Mouse (Mus musculus) mature B cell (primary cell): ENCODE data around the gene Ube2j2.

Experiments
- in situ Hi-C: fragments of 300-500 bp; cut with MboI; formaldehyde crosslinking; loops from 2 replicates; pipeline ENCODE4 v1.14.3; 2019

Gene Ube2j2

DNA sequence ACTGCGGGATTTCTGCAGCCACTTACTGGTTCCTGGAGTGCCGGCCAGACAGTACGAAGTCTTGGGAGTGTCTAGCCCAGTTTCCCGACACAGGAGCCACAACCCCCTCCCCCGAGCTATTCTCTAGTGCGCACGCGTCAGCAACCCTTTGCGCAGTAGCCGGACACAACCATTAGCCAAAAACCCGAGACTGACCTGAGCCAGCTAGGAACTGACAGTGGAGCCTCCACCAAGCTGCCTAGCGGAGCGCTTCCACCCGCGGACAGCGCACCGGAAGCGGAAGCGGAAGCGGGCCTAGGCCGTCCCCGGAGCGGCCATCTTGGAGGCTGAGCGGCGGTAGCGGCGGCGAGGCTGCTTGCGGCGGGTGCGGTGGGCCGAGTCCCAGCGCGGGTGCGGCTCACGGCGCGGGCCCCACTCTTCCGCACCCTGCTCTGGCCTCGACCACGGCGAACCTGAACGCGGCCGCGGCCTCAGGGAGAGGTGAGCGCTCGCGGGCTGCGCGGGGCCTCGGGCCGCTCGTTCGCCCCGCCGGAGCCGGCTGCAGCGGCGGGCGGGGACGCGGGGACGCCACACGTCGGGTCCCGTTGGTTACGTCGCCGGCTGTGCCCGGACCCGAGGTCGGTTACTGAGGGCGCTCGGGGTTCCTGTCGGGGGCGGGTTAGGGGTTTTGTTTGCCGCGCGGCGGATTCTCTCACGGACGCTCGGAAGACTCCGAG, at the start of gene Ube2j2:
Ube2j2 (plus strand) TSS at position 298 of the 716 bp plus-strand sequence.
- in situ Hi-C loops, result no loop called here

DNA sequence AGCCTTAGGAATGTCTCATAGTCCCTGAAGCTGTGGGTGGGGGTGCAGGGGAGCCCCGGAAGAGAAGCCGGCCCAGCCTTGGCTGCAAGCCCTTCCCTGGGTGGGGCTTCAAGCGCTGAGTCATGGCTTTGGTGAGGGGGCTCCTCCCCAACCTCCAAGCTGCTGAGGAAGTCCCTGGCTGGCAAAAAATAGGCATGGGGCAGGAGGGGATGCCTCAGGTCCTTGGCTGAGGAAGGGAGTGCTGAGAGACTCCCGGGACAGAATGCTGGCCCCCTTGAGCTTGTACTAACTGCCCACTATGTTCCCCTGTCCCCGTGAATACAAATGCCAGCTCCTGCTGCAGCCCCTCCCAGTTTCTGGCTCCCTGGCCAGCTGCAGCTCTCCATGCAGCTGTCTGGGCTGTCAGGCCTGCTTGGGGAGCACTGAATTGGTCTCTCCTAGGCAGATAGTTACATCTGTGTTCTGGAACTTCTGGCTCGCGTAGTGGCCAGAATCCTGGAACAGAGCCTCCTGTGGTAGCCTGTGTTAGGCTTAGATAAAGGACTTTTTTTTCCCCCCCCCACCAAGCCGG, 49.2 kb upstream of the Ube2j2 start:
- in situ Hi-C loops, result no loop called here

DNA sequence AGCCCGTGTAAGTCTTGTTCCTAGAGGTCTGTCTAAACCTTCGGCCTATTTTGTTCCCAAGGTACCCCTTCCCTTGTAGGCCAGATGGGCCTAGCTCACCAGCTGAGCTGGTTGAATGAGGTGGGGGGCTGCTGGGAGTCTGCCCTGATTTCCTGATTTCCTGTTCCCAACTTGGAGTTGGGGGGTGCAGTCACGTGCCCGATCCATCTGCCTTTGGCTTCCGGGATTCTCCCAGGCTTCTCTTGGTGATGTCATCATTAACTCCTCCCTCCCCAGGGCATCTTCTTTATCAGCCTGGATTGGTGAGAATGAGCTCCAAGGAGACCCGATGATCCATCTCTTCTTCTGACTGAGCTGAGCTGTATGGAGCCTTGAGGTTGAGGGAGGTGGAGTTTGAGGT, 48.4 kb upstream of the Ube2j2 start:
- in situ Hi-C loops, result no loop called here

DNA sequence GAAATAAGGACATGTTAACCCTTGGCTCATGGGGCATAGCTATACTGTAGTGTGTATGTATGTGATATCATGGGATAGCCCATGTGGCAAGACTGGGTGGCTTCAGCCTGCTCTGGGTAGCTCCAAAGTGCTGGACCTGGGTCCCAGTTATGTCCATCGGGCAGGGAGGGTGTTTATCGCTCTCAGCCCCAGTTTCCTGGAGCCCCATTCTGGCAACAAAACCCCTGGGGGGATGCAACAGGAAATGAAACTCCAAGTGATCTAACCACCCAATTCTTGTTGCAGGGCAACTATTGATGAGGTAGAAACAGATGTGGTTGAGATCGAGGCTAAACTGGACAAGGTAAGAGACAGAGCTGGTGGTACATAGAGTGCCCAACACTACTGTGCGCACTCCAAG, 47.8 kb upstream of the Ube2j2 start:
- in situ Hi-C loops, result no loop called here

GRCm38 (mm10) chr4:155896461-155896860, 47.2 kb upstream of the Ube2j2 start:
- in situ Hi-C loops, result no loop called here

GRCm38 (mm10) chr4:155898318-155898717, 45.3 kb upstream of the Ube2j2 start:
- in situ Hi-C loops, result no loop called here

GRCm38 (mm10) chr4:155899355-155899754, 44.3 kb upstream of the Ube2j2 start:
- in situ Hi-C loops, result no loop called here

GRCm38 (mm10) chr4:155901205-155901604, 42.4 kb upstream of the Ube2j2 start:
- in situ Hi-C loops, result no loop called here

DNA sequence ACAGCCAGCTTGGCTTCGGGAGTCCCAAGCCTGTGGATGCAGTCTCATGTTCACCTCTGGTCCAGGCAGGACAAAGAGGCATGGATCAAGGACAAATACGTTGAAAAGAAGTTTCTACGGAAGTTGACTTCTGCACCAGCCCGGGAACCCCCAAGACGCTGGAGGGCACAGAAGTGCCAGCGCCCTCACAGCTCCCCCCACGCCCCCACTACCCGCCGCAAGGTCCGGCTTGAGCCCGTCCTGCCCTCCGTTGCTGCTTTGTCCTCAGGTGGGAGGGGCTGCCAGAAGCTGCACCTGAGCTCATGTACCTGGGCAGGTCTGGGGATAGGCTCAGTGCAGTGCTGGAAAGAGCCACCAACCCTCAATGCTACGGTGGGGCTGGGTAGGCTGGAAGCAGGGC, 40.4 kb upstream of the Ube2j2 start:
- in situ Hi-C loops, result no loop called here

- in situ Hi-C loops, result no loop called here
Observed at GRCm38 (mm10) chr4:155904318-155905102, 39.1 kb upstream of the Ube2j2 start.

DNA sequence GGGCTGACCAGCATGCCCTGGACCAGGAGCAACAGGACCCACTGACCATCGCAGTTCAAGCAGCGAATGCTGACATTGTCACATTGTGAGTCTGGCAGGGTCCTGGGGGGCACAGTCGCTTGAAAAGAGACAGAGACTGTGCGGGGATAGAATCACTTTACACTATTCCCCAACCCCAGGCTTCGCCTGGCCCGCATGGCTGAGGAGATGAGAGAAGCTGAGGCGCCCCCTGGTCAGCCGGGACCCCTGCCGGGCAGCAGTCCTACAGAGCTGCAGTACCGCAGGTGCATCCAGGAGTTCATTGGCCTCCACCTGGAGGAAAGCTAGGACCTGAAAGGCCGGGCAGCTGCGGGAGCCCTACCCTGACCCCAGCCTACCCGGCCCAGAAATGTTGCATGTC, 38.0 kb upstream of the Ube2j2 start:
- in situ Hi-C loops, result no loop called here

GRCm38 (mm10) chr4:155906125-155906524, 37.5 kb upstream of the Ube2j2 start:
- in situ Hi-C loops, result no loop called here

DNA sequence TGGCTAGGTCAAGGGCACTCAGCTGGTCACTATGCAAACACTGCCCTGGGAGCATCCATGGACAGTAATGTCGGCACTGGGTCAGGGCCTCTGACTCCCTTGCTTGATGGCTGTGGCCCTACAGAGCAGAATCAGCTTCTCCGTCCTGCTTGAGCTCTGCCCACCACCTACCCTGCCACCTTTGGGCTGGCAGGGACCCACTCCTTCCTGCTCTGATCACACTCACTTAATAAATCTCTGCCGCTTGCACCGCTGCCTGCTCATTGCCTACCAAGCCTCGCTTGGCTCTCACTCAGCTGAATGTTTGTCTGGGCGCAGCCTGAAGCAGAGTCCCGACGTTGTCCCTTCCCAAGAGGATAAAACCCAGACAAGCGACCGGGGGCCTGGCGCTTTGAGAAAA, 36.6 kb upstream of the Ube2j2 start:
- in situ Hi-C loops, result no loop called here

DNA sequence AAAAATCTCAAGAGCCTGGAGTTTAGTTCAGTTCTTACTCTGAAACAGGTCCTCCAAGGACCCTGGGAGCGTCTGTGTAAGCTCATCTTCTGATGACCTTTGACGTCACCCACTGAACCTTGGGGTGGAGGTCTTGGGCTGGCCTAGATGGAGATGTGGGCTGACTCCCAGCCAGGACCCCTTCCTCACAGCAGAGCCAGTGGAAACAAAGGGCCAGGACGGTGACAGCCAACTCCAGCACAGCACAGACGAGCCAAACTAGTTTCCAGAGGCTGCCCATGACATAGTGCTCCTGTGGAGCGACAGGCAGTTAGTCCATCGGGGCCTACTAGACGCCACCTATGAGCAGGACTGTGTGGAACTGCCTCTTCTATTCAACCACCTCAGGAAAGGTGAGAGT, 35.4 kb upstream of the Ube2j2 start:
- in situ Hi-C loops, result no loop called here

GRCm38 (mm10) chr4:155908751-155909150, 34.9 kb upstream of the Ube2j2 start:
- in situ Hi-C loops, result no loop called here

- in situ Hi-C loops, result no loop called here
Observed at GRCm38 (mm10) chr4:155932031-155932430, 11.6 kb upstream of the Ube2j2 start.

- in situ Hi-C loops, result no loop called here
Observed at GRCm38 (mm10) chr4:155943049-155943452, 580 bp upstream of the Ube2j2 start.

DNA sequence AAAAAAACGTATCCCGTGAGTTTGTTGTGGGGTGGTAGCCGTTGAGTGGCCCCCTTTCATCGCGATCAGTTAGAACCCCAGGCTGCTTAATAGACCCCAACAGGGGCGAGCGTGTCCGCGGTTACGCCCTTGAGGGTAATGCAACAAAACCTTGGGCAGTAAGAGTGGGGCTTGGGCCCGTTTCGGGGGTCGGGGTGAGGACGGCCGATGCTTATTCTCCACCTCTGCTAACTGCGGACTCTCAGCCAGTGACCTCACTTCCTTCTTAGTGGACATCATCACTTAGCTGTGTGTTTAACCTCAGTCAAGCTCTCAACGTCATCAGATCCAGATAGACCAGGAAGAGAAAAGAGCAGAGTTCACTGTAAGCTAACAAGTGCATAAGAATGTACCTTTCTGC, 640 bp downstream of the Ube2j2 start:
- in situ Hi-C loops, result no loop called here

GRCm38 (mm10) chr4:155947094-155947493, 3.5 kb downstream of the Ube2j2 start:
- in situ Hi-C loops, result no loop called here

GRCm38 (mm10) chr4:155955491-155955890, 11.9 kb downstream of the Ube2j2 start:
- in situ Hi-C loops, result no loop called here

DNA sequence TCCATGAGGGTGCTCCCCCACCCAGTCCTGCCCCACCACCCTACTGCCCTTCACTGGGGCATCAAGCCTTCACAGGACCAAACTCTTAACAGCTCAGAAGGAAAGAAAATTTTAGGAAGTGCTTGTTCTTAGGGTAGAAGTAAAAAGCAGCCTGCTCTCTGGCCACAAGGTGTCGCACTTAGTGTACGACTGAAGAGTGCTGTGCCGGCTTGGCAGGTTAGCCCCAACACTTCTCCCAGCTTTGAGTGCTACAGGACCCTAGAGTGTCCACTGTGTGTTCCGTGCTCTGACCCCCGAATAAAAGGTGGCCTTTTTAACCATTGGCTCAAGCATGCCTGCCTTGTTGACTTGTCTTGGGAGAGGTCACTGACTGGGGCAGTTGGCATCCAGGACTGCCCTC, 15.6 kb downstream of the Ube2j2 start:
- in situ Hi-C loops, result no loop called here

DNA sequence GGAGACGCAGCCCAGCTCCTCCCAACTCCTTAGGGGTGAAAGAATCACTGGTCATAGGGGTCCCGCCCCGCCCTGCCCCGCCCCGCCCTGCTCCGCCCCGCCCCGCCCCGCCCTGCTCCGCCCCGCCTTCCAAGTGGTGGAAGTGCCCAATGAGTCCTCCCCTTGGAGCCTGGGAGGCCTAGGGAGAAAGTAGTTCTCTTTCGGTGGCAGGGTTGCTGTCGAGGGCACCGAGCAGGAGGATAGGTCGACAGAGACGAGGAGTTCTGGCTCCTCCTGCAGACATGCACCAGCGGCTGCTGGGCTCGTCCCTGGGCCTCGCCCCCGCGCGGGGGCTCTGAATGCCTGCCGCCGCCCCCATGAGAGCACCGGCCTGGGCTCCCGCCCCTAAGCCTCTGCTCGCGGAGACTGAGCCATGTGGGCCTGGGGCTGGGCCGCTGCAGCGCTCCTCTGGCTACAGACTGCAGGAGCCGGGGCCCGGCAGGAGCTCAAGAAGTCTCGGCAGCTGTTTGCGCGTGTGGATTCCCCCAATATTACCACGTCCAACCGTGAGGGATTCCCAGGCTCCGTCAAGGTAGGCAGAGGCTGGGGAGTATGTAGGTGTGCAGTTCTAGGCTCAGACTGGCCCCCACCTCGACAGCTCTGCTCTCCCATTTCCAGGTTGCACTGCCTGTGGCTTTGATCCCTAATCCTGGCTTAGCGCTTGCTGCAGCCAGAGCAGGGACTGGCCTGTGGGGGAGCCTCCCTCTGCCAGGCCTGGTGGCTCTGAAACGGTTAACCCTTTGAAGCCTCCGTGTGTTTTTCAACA, 18.7 kb downstream of the Ube2j2 start, which contains the start of gene C1qtnf12:
C1qtnf12 (plus strand) TSS at position 152 of the 805 bp plus-strand sequence.
- in situ Hi-C loops, result no loop called here
